Mouse (Mus musculus): Measurements from ENCODE around the gene Bmpr2.

The Bmpr2 gene

GRCm38 (mm10) chr1:59901082-59901876 lies 138.1 kb downstream of the Bmpr2 start:
- DNase-seq (ENCODE audit: low spot score) = no peak

DNA sequence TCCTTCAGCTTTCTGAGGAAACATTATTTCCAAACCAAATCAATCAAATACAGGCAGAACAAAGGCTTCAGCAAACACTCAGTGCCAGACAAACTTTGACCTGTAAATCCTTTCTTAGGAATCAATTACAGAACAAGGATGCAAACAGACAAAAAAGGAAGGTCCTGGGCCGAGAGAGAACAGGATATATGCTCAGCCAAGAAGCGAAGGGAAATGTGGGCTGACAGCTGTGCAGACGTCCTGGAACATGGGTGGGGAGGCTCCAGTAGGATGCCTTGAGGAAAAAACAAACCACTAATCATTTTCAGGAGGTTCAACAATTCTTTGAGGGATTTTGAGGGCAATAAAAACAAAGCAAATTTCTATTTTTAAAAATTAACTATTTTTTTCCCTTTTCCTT lies 139.4 kb downstream of the Bmpr2 start:
- DNase-seq (ENCODE audit: low spot score) = no peak

DNA sequence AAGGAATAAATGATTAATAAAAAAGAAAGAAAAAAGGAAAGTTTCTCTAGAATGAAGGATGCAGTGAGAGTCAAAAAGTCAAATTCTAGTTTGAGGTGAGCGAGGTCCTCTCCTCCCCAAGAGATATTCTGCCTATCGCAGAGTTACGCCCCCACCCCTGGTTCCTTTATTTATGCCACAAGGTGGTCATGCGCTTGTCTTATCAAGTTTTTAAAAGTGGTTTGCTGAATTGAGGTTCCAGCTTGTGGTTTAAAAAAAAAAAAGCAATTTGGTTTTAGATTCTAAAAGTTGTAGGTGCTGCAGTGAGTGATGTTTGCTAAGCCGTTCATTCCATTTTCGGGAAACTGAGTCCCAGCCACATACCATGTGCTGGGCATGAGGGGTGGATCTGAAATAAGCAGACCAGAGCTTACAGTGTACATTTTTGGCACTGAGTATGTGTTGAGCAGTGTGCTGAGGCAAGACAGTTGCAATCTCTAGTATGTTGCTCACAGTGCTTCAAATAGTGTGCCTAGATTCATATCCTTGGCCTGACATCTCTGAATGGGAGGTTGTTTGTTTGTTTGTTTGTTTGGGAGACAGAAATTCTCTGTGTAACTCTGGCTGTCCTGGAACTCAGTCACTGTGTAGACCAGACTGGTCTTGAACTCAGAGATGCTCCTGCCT lies 141.6 kb downstream of the Bmpr2 start:
- no peak for DNase-seq (ENCODE audit: low spot score)

DNA sequence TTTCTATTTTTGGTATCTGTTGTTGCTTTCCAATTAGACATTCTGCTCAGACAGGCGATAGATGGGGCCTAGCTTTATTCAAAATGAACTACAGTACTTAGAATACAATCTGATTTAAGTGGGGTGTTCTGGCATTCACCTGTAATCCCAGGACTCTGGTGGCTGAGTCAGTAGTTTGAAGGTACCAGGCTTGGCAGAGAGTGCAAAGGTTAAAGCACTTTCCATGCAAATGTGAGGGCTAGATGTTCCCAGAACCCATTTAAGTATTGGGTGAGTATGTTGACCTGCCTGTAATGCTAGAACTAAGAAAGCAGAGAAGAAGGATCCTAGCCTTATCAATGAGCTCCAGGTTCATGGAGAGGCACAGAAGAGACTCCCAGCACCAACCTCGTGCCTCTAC lies 142.7 kb downstream of the Bmpr2 start:
- no peak for DNase-seq (ENCODE audit: low spot score)

DNA sequence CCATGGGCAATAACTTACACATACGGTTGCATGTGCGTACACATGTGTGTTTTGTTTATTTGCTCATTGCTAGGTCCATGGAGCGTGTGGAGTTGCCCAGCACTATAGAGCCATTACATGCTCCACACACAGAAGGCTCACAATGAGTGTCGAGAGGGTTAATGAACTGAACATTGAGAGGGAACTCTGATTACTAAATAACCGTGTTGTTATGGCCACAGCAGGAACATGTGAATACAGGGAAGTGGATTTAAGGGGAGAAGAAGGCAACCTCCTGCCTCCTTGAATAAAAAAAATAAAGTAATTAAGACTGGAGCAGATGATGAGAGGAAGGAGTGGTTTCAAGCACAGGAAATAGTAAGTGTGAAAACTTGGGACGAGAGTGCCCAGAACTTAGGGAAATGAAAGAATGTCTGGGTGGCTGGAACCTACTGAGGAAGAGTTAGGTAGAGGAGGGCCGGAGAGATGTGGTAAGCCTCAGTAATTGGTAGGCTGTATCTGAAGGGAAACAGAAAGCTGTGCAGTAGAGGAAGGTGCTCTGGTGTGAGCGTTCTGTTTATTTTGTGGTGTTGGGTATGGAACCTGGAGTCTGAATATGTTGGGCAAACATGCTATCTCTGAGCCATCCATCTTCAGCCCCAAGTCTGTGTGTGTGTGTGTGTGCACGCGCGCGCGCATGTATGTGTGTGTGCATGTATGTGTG lies 143.8 kb downstream of the Bmpr2 start:
- DNase-seq (ENCODE audit: low spot score) = no peak

GRCm38 (mm10) chr1:59907700-59908099 lies 144.5 kb downstream of the Bmpr2 start:
- no peak for DNase-seq (ENCODE audit: low spot score)

GRCm38 (mm10) chr1:59910941-59911340 lies 147.7 kb downstream of the Bmpr2 start:
- DNase-seq (ENCODE audit: low spot score) = no peak

GRCm38 (mm10) chr1:59912413-59913157 lies 149.4 kb downstream of the Bmpr2 start, which contains the start of gene Fam117b:
Gene Fam117b (plus strand): TSS chr1:59913006.
- DNase-seq (ENCODE audit: low spot score) = peak; percentile 99

GRCm38 (mm10) chr1:59913195-59913868 lies 150.1 kb downstream of the Bmpr2 start:
- no peak for DNase-seq (ENCODE audit: low spot score)

- peak; percentile 20 for DNase-seq (ENCODE audit: low spot score)
Observed at GRCm38 (mm10) chr1:59913869-59914225, 150.6 kb downstream of the Bmpr2 start.

DNA sequence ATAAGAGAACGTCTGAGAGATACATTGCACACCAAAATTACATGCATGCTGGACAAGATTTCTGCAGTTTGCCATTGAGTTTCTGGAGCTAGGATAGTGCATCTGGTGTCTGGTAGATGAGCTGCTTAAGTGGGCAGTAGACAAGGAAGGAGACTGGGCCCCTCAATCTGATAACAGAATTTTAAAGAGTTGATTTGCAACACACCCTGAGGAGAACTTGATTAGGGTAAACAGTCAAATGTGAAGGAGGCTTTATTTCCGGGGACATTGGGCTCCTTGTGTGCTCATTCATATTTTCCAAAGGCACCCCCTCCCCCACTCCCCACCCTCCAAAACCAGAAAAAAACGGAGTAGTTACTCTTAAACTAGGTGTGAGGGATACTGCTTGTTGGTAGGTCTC lies 151.6 kb downstream of the Bmpr2 start:
- no peak for DNase-seq (ENCODE audit: low spot score)

- DNase-seq (ENCODE audit: low spot score) = no peak
Observed at GRCm38 (mm10) chr1:59915843-59916610, 152.8 kb downstream of the Bmpr2 start.

DNA sequence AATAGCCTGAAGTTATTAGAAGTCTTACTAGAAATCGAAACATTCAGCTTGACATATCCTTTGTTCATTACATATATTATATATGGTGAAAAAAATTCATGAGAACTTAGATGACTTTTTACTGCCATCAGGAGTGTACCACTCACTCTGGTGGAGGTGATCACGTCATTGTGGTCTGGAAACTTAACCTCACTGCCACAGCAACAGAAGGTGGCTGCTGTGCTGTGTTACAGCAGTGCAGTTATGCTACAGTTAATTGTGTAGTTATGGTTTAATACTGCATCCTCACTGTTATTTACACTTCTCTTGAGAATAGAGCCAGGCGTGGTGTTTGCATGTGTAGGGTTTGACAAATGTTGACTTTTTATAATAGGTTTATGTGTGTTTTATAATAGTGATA lies 154.2 kb downstream of the Bmpr2 start:
- DNase-seq (ENCODE audit: low spot score) = no peak

DNA sequence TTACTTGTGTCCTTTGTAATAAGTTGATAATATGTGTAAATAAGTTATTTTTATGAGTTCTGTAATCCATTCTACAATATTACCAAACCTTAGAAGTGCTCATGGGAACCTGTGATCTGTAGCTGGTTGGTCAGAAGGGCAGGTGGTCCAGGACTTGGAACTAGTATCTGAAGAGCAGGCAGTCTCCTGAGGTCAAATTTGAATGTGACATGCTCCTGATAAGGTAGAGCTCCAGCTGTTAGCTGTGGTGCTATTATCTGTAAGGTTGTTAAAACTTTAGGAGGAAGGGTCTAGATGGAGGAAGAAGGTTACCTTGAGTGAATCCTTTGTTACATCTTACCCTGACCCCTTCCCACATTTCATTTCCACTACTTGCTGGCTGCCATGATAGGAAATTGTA lies 154.9 kb downstream of the Bmpr2 start:
- DNase-seq (ENCODE audit: low spot score) = no peak

GRCm38 (mm10) chr1:59923201-59923600 lies 160.0 kb downstream of the Bmpr2 start:
- DNase-seq (ENCODE audit: low spot score) = no peak

- no peak for DNase-seq (ENCODE audit: low spot score)
Observed at GRCm38 (mm10) chr1:59923673-59924072, 160.5 kb downstream of the Bmpr2 start.

DNA sequence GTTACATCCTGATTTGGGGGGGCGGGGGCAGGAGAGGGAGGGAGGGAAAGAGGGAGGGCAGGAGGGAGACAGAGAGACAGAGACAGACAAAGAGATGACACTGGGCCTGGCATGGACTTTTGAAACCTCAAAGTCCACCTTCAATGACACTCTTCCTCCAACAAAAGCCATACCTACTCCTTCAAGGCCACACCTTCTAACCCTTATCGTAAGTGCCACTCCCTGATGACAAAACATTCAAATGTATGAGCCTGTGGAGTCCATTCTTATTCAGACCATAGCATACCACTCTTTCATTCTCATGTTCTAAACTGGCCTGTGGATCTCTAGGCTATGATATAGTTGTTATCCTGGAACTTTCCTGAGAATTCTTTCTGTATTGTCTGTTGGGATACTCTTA lies 161.2 kb downstream of the Bmpr2 start:
- no peak for DNase-seq (ENCODE audit: low spot score)

DNA sequence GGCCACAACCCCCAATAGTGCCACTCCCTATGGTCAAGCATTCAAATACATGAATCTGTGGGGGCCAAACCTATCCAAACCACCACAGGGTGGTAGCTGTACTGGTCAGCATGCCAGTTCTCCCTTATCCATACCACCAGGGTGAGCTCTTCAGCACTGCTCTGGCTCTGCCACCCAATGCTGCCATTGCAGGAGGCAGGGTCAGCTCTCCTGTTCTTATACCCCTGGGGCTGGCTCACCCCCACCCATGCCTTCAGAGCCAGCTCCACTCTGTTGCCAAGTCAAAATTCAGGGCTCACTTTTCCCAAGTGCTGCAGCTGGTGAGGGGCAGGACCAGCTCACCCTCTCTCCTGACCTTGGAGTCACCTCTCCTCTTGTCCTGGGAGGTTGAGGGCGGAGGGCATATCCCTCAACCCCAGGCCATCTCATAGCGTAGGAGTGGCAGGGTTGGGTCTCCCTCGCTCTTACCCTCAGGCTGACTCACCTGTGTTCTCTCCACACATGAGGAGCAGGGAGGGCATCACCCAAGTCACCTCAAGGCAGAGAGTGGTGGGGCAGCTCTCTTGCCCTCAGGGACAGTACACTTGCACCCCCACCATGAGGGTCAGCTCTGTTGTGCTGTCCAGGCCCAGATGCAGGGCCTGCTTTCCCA lies 162.9 kb downstream of the Bmpr2 start:
- DNase-seq (ENCODE audit: low spot score) = no peak

GRCm38 (mm10) chr1:59927131-59927680 lies 164.0 kb downstream of the Bmpr2 start:
- no peak for DNase-seq (ENCODE audit: low spot score)

Data from urinary bladder, postnatal 14 days (tissue).